Mouse (Mus musculus) heart, postnatal 14 days (tissue): ENCODE measurements at regions not wholly inside any gene's neighbourhood (a gene's known extent, or its start where the extent isn't known, plus 50 kb on each side); places are given as distances from the start of the nearest gene placed in this dataset.
"Not testable (repeated sequence)": the region's sequence is repeated elsewhere in the genome, so short reads cannot be mapped to it uniquely, and the experiment has no call there.

ENCODE experiments used
- DNase-seq, 2 experiments: peaks; one replicate each; pipeline ENCODE4 v3.0.0; 2021 to 2022
- intact Hi-C: fragments of 180-260 bp; cut with DNase I; formaldehyde crosslinking; loops from one replicate; pipeline ENCODE4 v1.15.1; 2025

- no peak for DNase-seq
- intact Hi-C loops: no loop called here
These were observed 100.5 kb upstream of the Mdm1 start for GRCm38 (mm10) chr10:118041068-118041467.

GRCm38 (mm10) chr10:118043761-118044160 lies 97.8 kb upstream of the Mdm1 start:
- intact Hi-C loops: no loop called here
- no peak for DNase-seq

- DNase-seq: no peak
- intact Hi-C loops: loop anchor here (5.0 kb wide), 3 partner anchors 58 to 198 kb away; partner anchors contain the start of gene Rap1b
These were observed 96.8 kb upstream of the Mdm1 start for GRCm38 (mm10) chr10:118044840-118045239.

GRCm38 (mm10) chr10:118045427-118045826 lies 96.2 kb upstream of the Mdm1 start:
- intact Hi-C loops: loop anchor here (5.0 kb wide), 3 partner anchors 58 to 198 kb away; partner anchors contain the start of gene Rap1b
- no peak for DNase-seq

GRCm38 (mm10) chr10:118046328-118046727 lies 95.3 kb upstream of the Mdm1 start:
- intact Hi-C loops: loop anchor here (5.0 kb wide), 3 partner anchors 59 to 199 kb away; partner anchors contain the start of gene Rap1b
- no peak for DNase-seq

- intact Hi-C loops: loop anchor here (5.0 kb wide), 3 partner anchors 60 to 200 kb away; partner anchors contain the start of gene Rap1b
- no peak for DNase-seq
These were observed 94.8 kb upstream of the Mdm1 start for GRCm38 (mm10) chr10:118046831-118047230.

GRCm38 (mm10) chr10:118049330-118049729 lies 92.3 kb upstream of the Mdm1 start:
- peak; percentile 82 to 91 for DNase-seq
- intact Hi-C loops: loop anchor here (5.0 kb wide), 3 partner anchors 62 to 202 kb away; partner anchors contain the start of gene Rap1b

GRCm38 (mm10) chr10:118050152-118050641 lies 91.4 kb upstream of the Mdm1 start:
- intact Hi-C loops: loop anchor here (5.0 kb wide), 1 partner anchor 52 kb away; no protein-coding TSS in a partner anchor
- no peak for DNase-seq

- DNase-seq: peak in 1 of 2 experiments; percentile 8
- intact Hi-C loops: loop anchor here (5.0 kb wide), 1 partner anchor 50 kb away; no protein-coding TSS in a partner anchor
These were observed 89.6 kb upstream of the Mdm1 start for GRCm38 (mm10) chr10:118052042-118052441.

GRCm38 (mm10) chr10:118052477-118052876 lies 89.1 kb upstream of the Mdm1 start:
- no peak for DNase-seq
- intact Hi-C loops: loop anchor here (5.0 kb wide), 1 partner anchor 50 kb away; no protein-coding TSS in a partner anchor

GRCm38 (mm10) chr10:118053037-118053436 lies 88.6 kb upstream of the Mdm1 start:
- DNase-seq: no peak
- intact Hi-C loops: loop anchor here (5.0 kb wide), 1 partner anchor 49 kb away; no protein-coding TSS in a partner anchor

- intact Hi-C loops: no loop called here
- no peak for DNase-seq
These were observed 84.8 kb upstream of the Mdm1 start for GRCm38 (mm10) chr10:118056789-118057271.

- intact Hi-C loops: no loop called here
- DNase-seq: no peak
These were observed 84.1 kb upstream of the Mdm1 start for GRCm38 (mm10) chr10:118057516-118057915.

GRCm38 (mm10) chr10:118064816-118065216 lies 76.8 kb upstream of the Mdm1 start:
- no peak for DNase-seq
- intact Hi-C loops: loop anchor here (5.0 kb wide), 1 partner anchor 273 kb away; the partner anchor contains the start of gene Nup107

- DNase-seq, intact Hi-C loops: not testable (repeated sequence)
These were observed 65.3 kb upstream of the Mdm1 start for GRCm38 (mm10) chr10:118076341-118076740.

- intact Hi-C loops: no loop called here
These were observed 59.9 kb upstream of the Mdm1 start for GRCm38 (mm10) chr10:118081636-118082166.

GRCm38 (mm10) chr10:118083035-118083720 lies 58.4 kb upstream of the Mdm1 start:
- no peak for DNase-seq
- intact Hi-C loops: no loop called here

More at GRCm38 (mm10) chr10:118081636-118082166, 59.9 kb upstream of the Mdm1 start:
- no peak for DNase-seq

GRCm38 (mm10) chr10:118083721-118084075 lies 57.9 kb upstream of the Mdm1 start:
- intact Hi-C loops: no loop called here
- no peak for DNase-seq

GRCm38 (mm10) chr10:118085046-118085983 lies 56.3 kb upstream of the Mdm1 start:
- intact Hi-C loops: no loop called here
- no peak for DNase-seq
